Mouse (Mus musculus) heart, embryonic 10.5 days (tissue): ENCODE measurements around the gene Ccr8. TPM values are rescaled to one million over a fixed set of nuclear protein-coding genes. Genes with fewer than 3 reads are reported as not detected.

ENCODE experiments used
- DNase-seq: peaks from one replicate; pipeline ENCODE4 v3.0.0-alpha.2; 2017; ENCODE audit warnings: low spot score
- H3K27ac ChIP-seq: fragments of 300-500 bp; sonication (generic); 2 replicates; pipeline ENCODE4 v1.5.1; 2016; ENCODE audit warnings: mild to moderate bottlenecking
- H3K27me3 ChIP-seq: fragments of 300-500 bp; sonication (generic); 2 replicates; pipeline ENCODE4 v1.6.1; 2016; ENCODE audit warnings: mild to moderate bottlenecking; ENCODE audit not compliant: poor library complexity, insufficient read depth, severe bottlenecking
- H3K36me3 ChIP-seq: fragments of 300-500 bp; sonication (generic); 2 replicates; pipeline ENCODE4 v1.6.1; 2016; ENCODE audit warnings: mild to moderate bottlenecking, moderate library complexity
- H3K4me1 ChIP-seq: fragments of 300-500 bp; sonication (generic); 2 replicates; pipeline ENCODE4 v1.6.1; 2016; ENCODE audit warnings: mild to moderate bottlenecking
- H3K4me3 ChIP-seq: fragments of 300-500 bp; sonication (generic); 2 replicates; pipeline ENCODE4 v1.5.1; 2016; ENCODE audit warnings: mild to moderate bottlenecking, moderate library complexity
- H3K9me3 ChIP-seq: fragments of 300-500 bp; sonication (generic); 2 replicates; pipeline ENCODE4 v1.6.1; 2016; ENCODE audit warnings: mild to moderate bottlenecking, moderate library complexity
- WGBS: fragments of 180-500 bp; shearing (Covaris S2); methylation state at CpG from one replicate; pipeline ENCODE4 v1.1.7; 2016; 5-methylcytosine and 5-hydroxymethylcytosine counted together
- polyA plus RNA-seq: library from polyadenylated mRNA; unstranded; fragments of >200 nt; fragmentation: Nextera tagmentation; extraction: Ambion mirVana; gene quantifications from 2 replicates; pipeline ENCODE4 v1.2.1, GENCODE M21; 2016

Ccr8 gene
- polyA plus RNA-seq, 1 experiment from 2014 or later: not detected

DNA sequence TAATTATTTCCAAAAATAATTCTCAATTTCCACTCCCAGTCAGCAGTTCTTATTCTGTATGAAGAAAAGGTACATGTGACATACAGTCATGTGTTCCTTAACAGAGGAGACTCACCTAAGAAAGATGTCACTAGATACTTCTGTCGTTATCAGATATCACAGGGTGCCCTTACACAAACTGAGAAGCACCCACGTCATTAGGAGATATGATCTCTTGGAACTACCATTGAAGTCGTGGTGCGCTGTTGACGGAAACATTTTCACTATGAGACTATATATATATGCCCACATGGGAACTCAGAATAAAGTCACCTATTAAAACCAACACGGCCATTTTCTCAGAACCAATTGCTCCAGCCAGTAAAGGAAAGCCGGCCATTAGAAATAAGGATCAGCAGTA, 17.4 kb upstream of the Ccr8 start:
- DNase-seq: no peak
- H3K36me3 ChIP-seq: no peaks in the 10 kb centered on the region
- 82% methylated on average over 7 of the region's 7 CpGs for WGBS
- peaks cover 6% of the 10 kb centered on the region; the same call in 1 of the 2 replicates for H3K27me3 ChIP-seq
- no peak overlapping the region for H3K27ac ChIP-seq
- H3K9me3 ChIP-seq: no peaks in the 10 kb centered on the region
- H3K4me3 ChIP-seq: no peak overlapping the region
- 0 out of 2 replicates have a peak, but pooled peaks cover 4% of the 10 kb centered on the region for H3K4me1 ChIP-seq

DNA sequence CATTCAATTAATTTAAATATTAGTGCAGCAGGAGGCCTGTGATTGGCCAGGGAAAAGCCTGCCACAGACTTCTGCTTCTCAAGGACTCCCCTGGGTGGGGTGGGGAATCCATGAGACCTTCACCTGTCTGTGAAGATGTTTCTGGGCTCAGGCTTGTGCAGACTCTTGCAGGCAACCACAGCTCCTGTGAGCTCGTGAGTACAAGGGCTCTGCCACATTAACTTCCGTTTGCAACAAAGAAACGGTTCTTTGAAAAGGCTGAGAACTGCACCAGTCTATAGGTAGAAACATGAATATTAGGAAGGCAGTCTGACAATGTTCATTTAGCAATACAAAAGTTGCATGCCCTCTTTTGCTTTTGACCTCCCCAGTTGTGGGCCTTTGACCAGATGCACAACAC, 13.7 kb upstream of the Ccr8 start:
- no peaks in the 10 kb centered on the region for H3K36me3 ChIP-seq
- H3K4me1 ChIP-seq: no peaks in the 10 kb centered on the region
- H3K27me3 ChIP-seq: no peaks in the 10 kb centered on the region
- H3K4me3 ChIP-seq: no peak overlapping the region
- 74% methylated on average over 3 of the region's 3 CpGs for WGBS
- H3K27ac ChIP-seq: no peak overlapping the region
- no peaks in the 10 kb centered on the region for H3K9me3 ChIP-seq
- no peak for DNase-seq

DNA sequence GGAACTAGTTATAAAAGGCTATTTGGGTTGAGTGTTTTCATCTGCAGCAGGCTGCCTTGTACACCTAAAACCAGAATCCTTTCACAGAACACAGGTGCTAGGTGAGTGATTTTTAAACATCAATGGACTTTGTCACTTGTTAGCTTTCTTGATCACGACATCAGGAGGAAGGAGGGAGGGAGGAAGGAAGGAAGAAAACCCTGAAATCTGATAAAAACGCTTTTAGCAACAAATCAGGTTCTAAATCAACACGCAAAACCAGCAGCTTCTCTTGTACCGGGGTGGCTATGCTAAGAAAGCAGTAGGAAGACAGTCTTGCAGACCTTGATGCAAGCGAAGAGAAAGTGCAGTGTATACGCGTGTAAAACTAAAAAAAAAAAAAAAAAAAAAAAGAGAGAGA, 12.0 kb upstream of the Ccr8 start:
- WGBS: 74% methylated on average over 7 of the region's 7 CpGs
- no peaks in the 10 kb centered on the region for H3K9me3 ChIP-seq
- H3K36me3 ChIP-seq: no peaks in the 10 kb centered on the region
- no peak for DNase-seq
- H3K27me3 ChIP-seq: peaks cover under 1% of the 10 kb centered on the region; the same call in 1 of the 2 replicates
- H3K27ac ChIP-seq: no peak overlapping the region
- no peaks in the 10 kb centered on the region for H3K4me1 ChIP-seq
- no peak overlapping the region for H3K4me3 ChIP-seq

DNA sequence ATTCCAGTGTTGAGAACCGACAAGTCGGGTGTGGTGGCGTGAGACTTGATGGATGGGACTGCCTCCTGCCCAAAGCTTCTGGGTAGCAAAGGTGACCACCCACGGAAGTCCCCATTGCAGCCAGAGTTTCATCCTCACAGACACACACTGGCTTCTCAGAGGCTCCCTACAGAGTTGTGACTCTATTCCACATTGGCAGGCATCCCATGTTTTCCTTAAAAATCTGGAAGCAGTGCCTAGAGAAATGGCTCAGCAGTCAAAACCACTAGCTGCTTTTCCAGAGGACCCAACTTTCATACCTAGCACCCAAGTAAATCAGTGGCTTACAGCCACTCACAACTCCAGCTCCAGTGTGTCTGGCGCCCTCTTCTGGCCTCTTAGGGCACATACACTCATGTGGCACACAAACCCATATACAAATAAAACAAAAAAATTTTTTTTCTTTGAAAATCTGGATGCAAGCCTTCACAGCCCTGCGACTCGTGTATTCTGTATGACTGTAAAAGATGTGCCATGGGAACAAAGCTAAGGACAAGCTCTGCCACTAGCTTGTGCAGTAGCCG, 11.3 kb upstream of the Ccr8 start:
- peaks cover 4% of the 10 kb centered on the region; the same call in 1 of the 2 replicates for H3K27me3 ChIP-seq
- no peak overlapping the region for H3K4me3 ChIP-seq
- no peaks in the 10 kb centered on the region for H3K4me1 ChIP-seq
- no peak overlapping the region for H3K27ac ChIP-seq
- 79% methylated on average over 8 of the region's 8 CpGs for WGBS
- DNase-seq: no peak
- no peaks in the 10 kb centered on the region for H3K36me3 ChIP-seq
- no peaks in the 10 kb centered on the region for H3K9me3 ChIP-seq

DNA sequence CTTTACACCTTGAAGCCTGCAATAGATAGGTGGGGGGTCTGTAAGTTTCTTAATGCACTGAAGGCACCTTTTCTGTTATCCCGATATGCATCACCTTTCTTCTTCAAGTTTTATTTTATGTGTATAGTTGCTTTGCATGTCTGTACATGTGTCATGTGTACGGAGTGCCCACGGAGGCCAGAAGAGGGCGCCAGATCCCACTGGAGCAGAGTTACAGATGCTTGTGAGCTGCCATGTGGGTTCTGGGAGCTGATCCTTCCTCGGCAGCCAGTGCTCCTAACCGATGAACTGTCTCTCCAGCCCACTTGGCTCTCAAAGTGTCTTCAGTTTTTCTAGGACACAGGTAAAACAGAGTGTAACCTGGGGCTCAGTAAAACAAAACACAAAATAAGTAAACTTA, 10.7 kb upstream of the Ccr8 start:
- H3K4me3 ChIP-seq: no peak overlapping the region
- peak; percentile 61 for DNase-seq
- H3K4me1 ChIP-seq: no peaks in the 10 kb centered on the region
- peaks cover 4% of the 10 kb centered on the region; the same call in 1 of the 2 replicates for H3K27me3 ChIP-seq
- no peaks in the 10 kb centered on the region for H3K9me3 ChIP-seq
- no peaks in the 10 kb centered on the region for H3K36me3 ChIP-seq
- WGBS: 67% methylated on average over 6 of the region's 6 CpGs
- no peak overlapping the region for H3K27ac ChIP-seq

DNA sequence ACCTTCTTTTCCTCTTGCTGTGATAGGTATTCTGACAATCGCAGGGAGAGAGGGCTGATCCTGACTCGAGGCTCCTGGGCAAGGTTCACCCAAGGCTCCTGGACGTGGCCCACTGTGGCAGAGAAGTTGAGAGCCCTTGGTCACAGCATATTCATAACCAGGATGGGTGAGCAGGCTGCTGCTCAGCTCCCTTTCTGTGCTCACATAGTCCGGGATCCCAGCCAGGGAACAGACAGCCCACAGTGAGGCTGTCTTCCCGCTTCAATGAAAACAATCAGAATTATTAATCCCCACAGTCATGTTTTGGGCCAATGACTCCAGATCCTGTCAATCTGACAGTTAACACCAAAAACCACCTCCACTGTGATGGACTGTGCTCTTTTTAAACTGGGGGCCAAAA, 9.9 kb upstream of the Ccr8 start:
- Histone ChIP-seq H3K4me3 (no peak overlapping the region), H3K4me1 (no peaks in the 10 kb centered on the region)
- 74% methylated on average over 5 of the region's 5 CpGs for WGBS

DNA sequence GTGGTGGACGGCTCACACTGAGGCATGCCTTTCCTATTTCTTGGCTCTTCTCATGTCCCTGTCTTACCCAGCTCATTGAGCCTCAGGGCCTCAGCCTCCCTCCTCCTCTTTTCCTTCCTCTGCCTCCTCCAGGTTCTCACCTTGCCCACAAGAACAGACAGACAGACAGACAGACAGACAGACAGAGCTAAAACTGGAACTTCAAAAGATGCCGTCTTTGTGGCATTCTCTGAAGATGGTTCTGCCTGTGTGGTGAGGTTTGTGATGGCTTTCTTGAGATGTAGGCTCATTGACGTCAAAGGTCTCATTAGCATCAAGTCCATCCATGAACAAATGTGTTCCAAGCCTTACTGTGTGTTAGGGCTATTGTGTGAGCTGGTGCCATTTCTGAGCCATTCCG, 9.2 kb upstream of the Ccr8 start:
- H3K9me3 ChIP-seq: no peaks in the 10 kb centered on the region
- DNase-seq: peak; percentile 17
- H3K4me1 ChIP-seq: no peaks in the 10 kb centered on the region
- no peaks in the 10 kb centered on the region for H3K36me3 ChIP-seq
- 63% methylated on average over 4 of the region's 4 CpGs for WGBS
- H3K27ac ChIP-seq: no peak overlapping the region
- peaks cover 4% of the 10 kb centered on the region; the same call in 1 of the 2 replicates for H3K27me3 ChIP-seq
- H3K4me3 ChIP-seq: no peak overlapping the region

More for the DNA sequence above, 9.9 kb upstream of the Ccr8 start:
- peak; percentile 42 for DNase-seq
- Histone ChIP-seq H3K27me3 (peaks cover 4% of the 10 kb centered on the region; the same call in 1 of the 2 replicates), H3K36me3 (no peaks in the 10 kb centered on the region), H3K27ac (no peak overlapping the region), H3K9me3 (no peaks in the 10 kb centered on the region)

DNA sequence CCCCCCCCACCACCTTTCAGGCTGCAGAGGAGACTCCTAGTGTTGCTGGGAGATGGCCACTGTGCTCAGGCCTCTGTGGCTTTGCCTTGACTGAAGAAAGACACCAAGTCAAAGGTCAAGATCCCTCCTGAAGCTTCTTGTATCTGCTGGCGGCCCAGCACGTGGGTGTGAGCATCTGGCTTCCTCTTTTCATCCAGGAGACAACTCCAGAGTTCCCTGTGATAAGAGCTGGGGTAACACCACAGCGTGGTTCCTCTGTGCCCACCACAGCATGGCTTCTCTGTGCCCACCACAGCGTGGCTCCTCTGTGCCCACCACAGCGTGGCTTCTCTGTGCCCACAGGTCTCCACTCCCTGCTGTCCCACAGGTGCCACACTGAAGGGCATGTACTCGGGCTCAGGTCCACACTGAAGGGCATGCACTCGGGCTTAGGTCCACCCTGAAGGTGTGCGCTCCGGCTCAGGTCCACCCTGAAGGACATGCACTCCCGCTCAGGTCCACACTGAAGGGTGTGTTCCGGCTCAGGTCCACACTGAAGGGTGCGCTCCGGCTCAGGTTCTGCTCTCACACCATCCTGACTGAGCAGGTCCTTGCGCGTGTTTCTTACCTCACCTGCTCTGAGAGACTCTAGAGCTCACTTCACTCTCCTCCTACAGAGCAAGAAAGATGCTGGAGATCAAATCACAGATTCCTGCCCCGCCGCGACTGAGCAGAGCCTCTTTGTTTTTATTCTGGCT, 8.6 kb upstream of the Ccr8 start:
- Histone ChIP-seq H3K4me1 (no peaks in the 10 kb centered on the region), H3K27ac (no peak overlapping the region), H3K4me3 (no peak overlapping the region), H3K27me3 (peaks cover 4% of the 10 kb centered on the region; the same call in 1 of the 2 replicates), H3K36me3 (no peaks in the 10 kb centered on the region), H3K9me3 (no peaks in the 10 kb centered on the region)
- WGBS: 80% methylated on average over 18 of the region's 18 CpGs
- peak; percentile 61 for DNase-seq

DNA sequence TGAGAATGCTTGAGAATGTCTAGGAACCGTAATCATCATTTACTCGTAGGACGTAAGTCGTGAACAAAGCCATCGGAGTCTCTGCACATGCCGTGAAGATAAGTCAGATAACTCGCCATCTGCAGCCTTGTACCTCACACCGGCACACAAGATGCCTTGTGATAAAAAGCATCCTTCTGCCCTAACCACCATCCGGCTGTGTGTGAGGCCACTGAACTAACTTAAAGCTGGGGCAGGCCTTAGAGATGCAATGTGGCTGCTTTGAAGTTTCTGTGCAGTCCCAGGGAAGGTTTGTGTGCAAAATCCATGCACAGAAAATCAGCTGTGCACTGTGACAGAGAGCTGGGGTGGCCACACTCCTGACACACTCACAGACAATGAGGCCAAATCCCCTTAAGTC, 7.5 kb upstream of the Ccr8 start:
- Histone ChIP-seq H3K4me1 (no peaks in the 10 kb centered on the region), H3K9me3 (no peaks in the 10 kb centered on the region), H3K4me3 (no peak overlapping the region), H3K27me3 (peaks cover 4% of the 10 kb centered on the region; the same call in 1 of the 2 replicates), H3K27ac (no peak overlapping the region), H3K36me3 (no peaks in the 10 kb centered on the region)
- WGBS: 84% methylated on average over 9 of the region's 9 CpGs
- peak; percentile 33 for DNase-seq

DNA sequence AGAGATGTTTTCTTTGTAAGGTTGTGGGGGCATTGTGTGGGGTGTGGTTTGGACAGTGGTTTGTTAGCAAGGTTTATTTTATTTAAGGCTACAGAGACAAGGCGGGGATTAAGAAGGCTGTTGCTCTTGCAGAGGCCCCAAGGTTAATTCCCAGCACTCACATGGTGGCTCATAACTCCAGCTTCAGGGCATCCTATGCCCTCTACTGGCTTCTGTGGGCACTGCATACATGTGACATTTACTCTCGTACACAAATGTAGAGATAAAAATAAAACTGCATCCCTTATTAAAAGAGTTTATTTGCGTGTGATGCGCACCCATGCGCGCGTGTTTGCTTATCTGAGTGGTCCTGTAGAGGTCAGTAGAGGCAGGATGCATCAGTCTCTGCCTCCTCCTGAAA, 2.8 kb upstream of the Ccr8 start:
- Histone ChIP-seq H3K36me3 (no peaks in the 10 kb centered on the region), H3K9me3 (no peaks in the 10 kb centered on the region), H3K4me1 (peaks cover under 1% of the 10 kb centered on the region; the same call in 1 of the 2 replicates), H3K27ac (no peak overlapping the region), H3K27me3 (peaks cover 4% of the 10 kb centered on the region; the same call in 1 of the 2 replicates), H3K4me3 (no peak overlapping the region)
- WGBS: 86% methylated on average over 7 of the region's 7 CpGs
- peak; percentile 14 for DNase-seq

DNA sequence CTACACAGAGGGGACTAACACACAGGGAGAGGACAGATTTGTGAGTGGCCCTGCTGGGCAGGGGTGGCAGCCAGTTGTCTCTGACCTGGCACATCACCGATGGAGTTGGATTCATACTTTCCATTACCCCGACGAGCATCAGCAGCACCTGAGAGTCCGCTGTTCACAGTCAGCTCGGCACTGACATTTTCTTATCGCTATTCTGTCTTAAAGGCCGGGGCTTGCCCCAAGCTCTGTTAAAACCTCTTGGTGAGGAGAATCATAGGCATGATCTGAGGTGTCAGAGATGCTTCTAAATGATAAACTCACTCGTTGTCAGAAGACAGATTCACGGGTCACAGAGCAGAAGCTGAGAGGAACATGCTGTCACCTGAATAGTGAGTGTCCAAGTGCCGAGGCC, 828 bp upstream of the Ccr8 start:
- H3K4me3 ChIP-seq: no peak overlapping the region

DNA sequence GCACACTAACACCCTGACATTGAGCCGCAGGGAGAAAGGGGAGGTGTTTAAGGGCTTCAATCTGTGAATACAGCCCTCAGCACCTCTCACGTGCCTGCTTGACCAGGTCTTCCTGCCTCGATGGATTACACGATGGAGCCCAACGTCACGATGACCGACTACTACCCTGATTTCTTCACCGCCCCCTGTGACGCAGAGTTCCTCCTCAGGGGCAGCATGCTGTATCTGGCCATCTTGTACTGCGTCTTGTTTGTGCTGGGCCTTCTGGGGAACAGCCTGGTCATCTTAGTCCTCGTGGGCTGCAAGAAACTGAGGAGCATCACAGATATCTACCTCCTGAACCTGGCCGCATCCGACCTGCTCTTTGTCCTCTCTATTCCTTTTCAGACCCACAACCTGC, 1.8 kb downstream of the Ccr8 start:
- 84% methylated on average over 13 of the region's 13 CpGs for WGBS

More for the DNA sequence above, 828 bp upstream of the Ccr8 start:
- 78% methylated on average over 10 of the region's 10 CpGs for WGBS
- H3K36me3 ChIP-seq: no peaks in the 10 kb centered on the region
- H3K4me1 ChIP-seq: peaks cover 4% of the 10 kb centered on the region; the same call in 1 of the 2 replicates
- H3K9me3 ChIP-seq: no peaks in the 10 kb centered on the region
- H3K27me3 ChIP-seq: no peaks in the 10 kb centered on the region
- DNase-seq: peak; percentile 61
- no peak overlapping the region for H3K27ac ChIP-seq

DNA sequence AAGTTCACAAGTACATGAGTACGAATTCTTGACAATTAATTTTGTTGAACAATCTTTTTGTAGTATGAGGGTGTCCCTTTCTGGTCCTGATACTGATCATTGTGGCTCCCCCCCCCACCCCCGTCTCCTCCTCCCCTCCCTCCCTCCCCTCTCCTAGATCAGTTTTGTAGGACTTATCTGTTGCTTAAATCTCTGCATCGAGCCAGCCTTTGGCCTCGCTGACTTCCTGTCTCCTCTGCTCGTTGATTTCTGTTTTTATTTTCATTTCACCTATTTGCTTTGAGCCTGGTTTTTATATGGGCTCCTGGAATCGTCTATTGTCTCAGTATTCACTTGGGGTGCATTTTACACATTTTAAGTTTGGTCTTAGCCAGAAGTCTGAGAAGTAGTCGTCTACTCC, 4.0 kb downstream of the Ccr8 start:
- 65% methylated on average over 7 of the region's 7 CpGs for WGBS

More for the DNA sequence above, 1.8 kb downstream of the Ccr8 start:
- Histone ChIP-seq H3K36me3 (no peaks in the 10 kb centered on the region), H3K27ac (no peak overlapping the region), H3K9me3 (no peaks in the 10 kb centered on the region), H3K4me3 (no peak overlapping the region), H3K27me3 (no peaks in the 10 kb centered on the region), H3K4me1 (peaks cover 4% of the 10 kb centered on the region; the same call in 1 of the 2 replicates)
- DNase-seq: peak; percentile 68

More for the DNA sequence above, 4.0 kb downstream of the Ccr8 start:
- Histone ChIP-seq H3K27ac (no peak overlapping the region), H3K36me3 (no peaks in the 10 kb centered on the region), H3K4me1 (peaks cover 4% of the 10 kb centered on the region; the same call in 1 of the 2 replicates), H3K27me3 (no peaks in the 10 kb centered on the region), H3K9me3 (no peaks in the 10 kb centered on the region), H3K4me3 (no peak overlapping the region)
- no peak for DNase-seq
